Mouse (Mus musculus) kidney, adult 2 months (tissue): ENCODE results near the gene Prss43.

Source experiments
- CTCF ChIP-seq: fragments of 200-500 bp; conservative IDR thresholded peaks from 2 replicates; pipeline ENCODE4 v1.5.1; 2011; ENCODE audit warnings: low read depth, mild to moderate bottlenecking, control low read depth, low read length, moderate library complexity, mixed read lengths; ENCODE audit not compliant: insufficient read depth, insufficient read length
- POLR2A ChIP-seq: fragments of 200-500 bp; IDR thresholded peaks from one replicate; pipeline ENCODE4 v1.6.1; 2011; ENCODE audit warnings: low read depth, low read length, control low read depth

GRCm38 (mm10) chr9:110797013-110797412 is 29.5 kb upstream of the Prss43 start:
- TF ChIP-seq CTCF = no peak
- TF ChIP-seq POLR2A = no peak
